Mouse (Mus musculus): ENCODE measurements around the gene Unc5a. TPM values are rescaled to one million over a fixed set of nuclear protein-coding genes. Genes with fewer than 3 reads are reported as not detected.

Unc5a gene
- polyA plus RNA-seq, 1 experiment from 2014 or later = 2.7 TPM

DNA sequence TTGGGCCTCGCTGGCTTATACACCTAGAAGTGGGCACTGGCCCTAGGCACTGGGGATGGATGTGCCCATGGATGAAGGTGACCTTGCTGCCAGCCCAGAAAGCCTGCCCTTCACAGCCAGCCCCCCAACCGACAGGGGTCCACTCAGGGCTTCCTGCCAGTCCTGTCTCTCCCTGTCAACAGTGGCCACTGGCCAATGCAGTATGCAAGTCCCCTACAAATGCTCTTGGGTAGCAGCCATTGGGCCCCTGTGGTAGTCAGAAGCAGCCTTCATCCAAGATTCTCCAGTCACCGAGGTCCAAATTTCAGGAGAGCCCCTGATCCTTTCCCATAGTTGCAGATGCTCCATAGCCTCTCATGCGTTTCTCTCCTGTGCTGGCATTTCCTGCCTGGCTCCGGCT, 19.4 kb downstream of the Unc5a start:
- H3K27ac ChIP-seq (replicated peaks in 1 of 2; ENCODE audit: control insufficient read depth in 1 of 2, insufficient read depth in 1 of 2, low read depth in 2 of 2, low read length in 2 of 2) = no peak overlapping the region
- H3K4me2 ChIP-seq (ENCODE audit: low read length) = no peak overlapping the region
- no peaks in the 10 kb centered on the region for H3K36me3 ChIP-seq (ENCODE audit: control insufficient read depth, insufficient read depth, low read length)
- H3K4me3 ChIP-seq (ENCODE audit: control insufficient read depth in 1 of 2, insufficient read depth in 1 of 2, low read depth in 1 of 2, low read length in 2 of 2) = no peak overlapping the region
- H3K9ac ChIP-seq (ENCODE audit: low read length) = no peak overlapping the region
- WGBS = 58% methylated on average over 5 of the region's 5 CpGs
- no peak for ATAC-seq (ENCODE audit: insufficient number of reproducible peaks, insufficient read depth, low FRiP score, low read depth)
- no peaks in the 10 kb centered on the region for H3K9me3 ChIP-seq (ENCODE audit: control insufficient read depth, low read length)
- no peaks in the 10 kb centered on the region; the same call in 1 of the 2 replicates for H3K27me3 ChIP-seq (ENCODE audit: control insufficient read depth, insufficient read depth, low read length)
- no peaks in the 10 kb centered on the region for H3K4me1 ChIP-seq (ENCODE audit: control insufficient read depth in 2 of 2, insufficient read depth in 2 of 2, low read length in 2 of 2)

DNA sequence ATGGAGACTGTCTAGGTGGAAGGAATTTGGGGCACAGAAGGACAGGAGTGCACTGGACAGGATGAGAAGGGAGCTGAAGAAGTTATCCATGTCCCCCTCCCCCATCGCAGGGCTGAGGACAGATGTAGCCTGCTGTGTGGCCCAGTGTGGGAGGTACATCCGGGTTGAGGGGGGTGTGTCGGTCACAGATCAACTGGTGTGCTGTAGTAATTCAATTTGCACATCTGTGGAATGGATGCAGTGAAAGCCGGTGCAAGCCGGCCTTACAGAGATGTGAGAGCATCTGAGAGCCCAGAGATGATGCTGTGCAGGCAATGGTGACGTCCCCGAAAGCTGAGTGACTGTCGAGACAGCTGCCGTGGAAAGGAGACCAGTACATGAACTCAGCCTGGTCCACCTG, 20.3 kb downstream of the Unc5a start:
- no peaks in the 10 kb centered on the region; the same call in 1 of the 2 replicates for H3K27me3 ChIP-seq (ENCODE audit: control insufficient read depth, insufficient read depth, low read length)
- ATAC-seq (ENCODE audit: insufficient number of reproducible peaks, insufficient read depth, low FRiP score, low read depth) = no peak
- no peak overlapping the region for H3K27ac ChIP-seq (replicated peaks in 1 of 2; ENCODE audit: control insufficient read depth in 1 of 2, insufficient read depth in 1 of 2, low read depth in 2 of 2, low read length in 2 of 2)

GRCm38 (mm10) chr13:54970521-54971247, 21.5 kb downstream of the Unc5a start:
- Histone ChIP-seq H3K9me3 (ENCODE audit: control insufficient read depth, low read length) (no peaks in the 10 kb centered on the region), H3K9ac (ENCODE audit: low read length) (no peak overlapping the region), H3K27me3 (ENCODE audit: control insufficient read depth, insufficient read depth, low read length) (no peaks in the 10 kb centered on the region; the same call in 1 of the 2 replicates), H3K4me1 (ENCODE audit: control insufficient read depth in 2 of 2, insufficient read depth in 2 of 2, low read length in 2 of 2) (no peaks in the 10 kb centered on the region), H3K4me3 (ENCODE audit: control insufficient read depth in 1 of 2, insufficient read depth in 1 of 2, low read depth in 1 of 2, low read length in 2 of 2) (no peak overlapping the region), H3K36me3 (ENCODE audit: control insufficient read depth, insufficient read depth, low read length) (no peaks in the 10 kb centered on the region), H3K27ac (replicated peaks in 1 of 2; ENCODE audit: control insufficient read depth in 1 of 2, insufficient read depth in 1 of 2, low read depth in 2 of 2, low read length in 2 of 2) (no peak overlapping the region), H3K4me2 (ENCODE audit: low read length) (no peak overlapping the region)
- WGBS = 35% methylated on average over 14 of the region's 14 CpGs
- ATAC-seq (ENCODE audit: insufficient number of reproducible peaks, insufficient read depth, low FRiP score, low read depth) = no peak

More for the DNA sequence above, 20.3 kb downstream of the Unc5a start:
- H3K4me3 ChIP-seq (ENCODE audit: control insufficient read depth in 1 of 2, insufficient read depth in 1 of 2, low read depth in 1 of 2, low read length in 2 of 2) = no peak overlapping the region
- no peak overlapping the region for H3K4me2 ChIP-seq (ENCODE audit: low read length)
- no peak overlapping the region for H3K9ac ChIP-seq (ENCODE audit: low read length)
- WGBS = 43% methylated on average over 9 of the region's 9 CpGs
- H3K4me1 ChIP-seq (ENCODE audit: control insufficient read depth in 2 of 2, insufficient read depth in 2 of 2, low read length in 2 of 2) = no peaks in the 10 kb centered on the region
- no peaks in the 10 kb centered on the region for H3K9me3 ChIP-seq (ENCODE audit: control insufficient read depth, low read length)
- no peaks in the 10 kb centered on the region for H3K36me3 ChIP-seq (ENCODE audit: control insufficient read depth, insufficient read depth, low read length)

DNA sequence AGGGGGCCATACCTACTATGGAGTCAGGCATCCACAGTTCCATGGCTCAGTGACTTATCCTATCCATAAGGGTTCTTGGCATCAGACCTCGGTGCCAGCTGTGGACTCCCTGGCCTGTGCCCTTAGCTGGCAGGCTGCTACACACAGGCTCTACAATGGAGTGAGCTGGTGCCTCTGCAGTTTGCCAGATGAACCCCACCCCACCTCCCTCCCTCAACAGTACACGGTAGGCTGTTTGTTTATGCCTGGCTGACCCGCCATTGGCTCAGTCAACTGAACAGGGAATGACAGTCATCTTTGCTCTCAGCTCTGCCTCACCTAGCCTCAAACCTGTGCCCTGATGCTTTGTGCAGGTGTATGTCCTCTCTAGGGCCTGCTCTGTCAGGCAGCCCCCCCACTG, 26.3 kb downstream of the Unc5a start:
- Histone ChIP-seq H3K4me2 (ENCODE audit: low read length) (no peak overlapping the region), H3K4me1 (ENCODE audit: control insufficient read depth in 2 of 2, insufficient read depth in 2 of 2, low read length in 2 of 2) (no peaks in the 10 kb centered on the region), H3K27ac (replicated peaks in 1 of 2; ENCODE audit: control insufficient read depth in 1 of 2, insufficient read depth in 1 of 2, low read depth in 2 of 2, low read length in 2 of 2) (no peak overlapping the region), H3K27me3 (ENCODE audit: control insufficient read depth, insufficient read depth, low read length) (no peaks in the 10 kb centered on the region; the same call in 1 of the 2 replicates), H3K9me3 (ENCODE audit: control insufficient read depth, low read length) (no peaks in the 10 kb centered on the region), H3K9ac (ENCODE audit: low read length) (no peak overlapping the region), H3K36me3 (ENCODE audit: control insufficient read depth, insufficient read depth, low read length) (no peaks in the 10 kb centered on the region), H3K4me3 (ENCODE audit: control insufficient read depth in 1 of 2, insufficient read depth in 1 of 2, low read depth in 1 of 2, low read length in 2 of 2) (no peak overlapping the region)
- WGBS = 63% methylated on average over 3 of the region's 3 CpGs
- no peak for ATAC-seq (ENCODE audit: insufficient number of reproducible peaks, insufficient read depth, low FRiP score, low read depth)

GRCm38 (mm10) chr13:54978804-54979203, 29.6 kb downstream of the Unc5a start:
- Histone ChIP-seq H3K4me2 (ENCODE audit: low read length) (no peak overlapping the region), H3K9me3 (ENCODE audit: control insufficient read depth, low read length) (no peaks in the 10 kb centered on the region), H3K4me3 (ENCODE audit: control insufficient read depth in 1 of 2, insufficient read depth in 1 of 2, low read depth in 1 of 2, low read length in 2 of 2) (no peak overlapping the region), H3K27me3 (ENCODE audit: control insufficient read depth, insufficient read depth, low read length) (no peaks in the 10 kb centered on the region; the same call in 1 of the 2 replicates), H3K9ac (ENCODE audit: low read length) (no peak overlapping the region), H3K27ac (replicated peaks in 1 of 2; ENCODE audit: control insufficient read depth in 1 of 2, insufficient read depth in 1 of 2, low read depth in 2 of 2, low read length in 2 of 2) (no peak overlapping the region), H3K4me1 (ENCODE audit: control insufficient read depth in 2 of 2, insufficient read depth in 2 of 2, low read length in 2 of 2) (no peaks in the 10 kb centered on the region), H3K36me3 (ENCODE audit: control insufficient read depth, insufficient read depth, low read length) (no peaks in the 10 kb centered on the region)
- ATAC-seq (ENCODE audit: insufficient number of reproducible peaks, insufficient read depth, low FRiP score, low read depth) = no peak
- 58% methylated on average over 8 of the region's 8 CpGs for WGBS

DNA sequence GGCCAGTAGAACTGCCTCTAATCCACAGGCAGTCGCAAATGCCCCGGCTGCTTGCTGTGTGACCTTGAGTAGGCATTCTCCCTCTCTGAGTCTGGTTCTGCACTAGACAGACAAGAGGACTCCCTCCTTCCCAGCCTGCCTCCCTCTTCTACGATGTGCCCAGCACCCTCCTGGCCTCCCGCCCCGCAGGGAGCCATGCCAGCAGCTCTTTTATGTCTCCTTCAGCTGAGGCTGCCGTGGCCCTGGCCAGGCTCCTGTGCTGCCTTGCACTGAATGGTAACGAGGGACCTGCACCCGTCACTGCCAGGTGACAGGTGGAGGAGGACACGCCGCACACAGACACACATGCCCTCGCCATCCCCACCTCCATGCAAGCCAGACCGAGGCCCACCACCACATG, 31.7 kb downstream of the Unc5a start:
- WGBS = 71% methylated on average over 12 of the region's 12 CpGs
- no peak overlapping the region for H3K4me2 ChIP-seq (ENCODE audit: low read length)
- no peak overlapping the region for H3K4me3 ChIP-seq (ENCODE audit: control insufficient read depth in 1 of 2, insufficient read depth in 1 of 2, low read depth in 1 of 2, low read length in 2 of 2)
- H3K36me3 ChIP-seq (ENCODE audit: control insufficient read depth, insufficient read depth, low read length) = no peaks in the 10 kb centered on the region
- no peaks in the 10 kb centered on the region for H3K4me1 ChIP-seq (ENCODE audit: control insufficient read depth in 2 of 2, insufficient read depth in 2 of 2, low read length in 2 of 2)
- H3K27me3 ChIP-seq (ENCODE audit: control insufficient read depth, insufficient read depth, low read length) = no peaks in the 10 kb centered on the region; the same call in 1 of the 2 replicates
- no peak for ATAC-seq (ENCODE audit: insufficient number of reproducible peaks, insufficient read depth, low FRiP score, low read depth)
- no peak overlapping the region for H3K9ac ChIP-seq (ENCODE audit: low read length)
- H3K27ac ChIP-seq (replicated peaks in 1 of 2; ENCODE audit: control insufficient read depth in 1 of 2, insufficient read depth in 1 of 2, low read depth in 2 of 2, low read length in 2 of 2) = no peak overlapping the region
- no peaks in the 10 kb centered on the region for H3K9me3 ChIP-seq (ENCODE audit: control insufficient read depth, low read length)

DNA sequence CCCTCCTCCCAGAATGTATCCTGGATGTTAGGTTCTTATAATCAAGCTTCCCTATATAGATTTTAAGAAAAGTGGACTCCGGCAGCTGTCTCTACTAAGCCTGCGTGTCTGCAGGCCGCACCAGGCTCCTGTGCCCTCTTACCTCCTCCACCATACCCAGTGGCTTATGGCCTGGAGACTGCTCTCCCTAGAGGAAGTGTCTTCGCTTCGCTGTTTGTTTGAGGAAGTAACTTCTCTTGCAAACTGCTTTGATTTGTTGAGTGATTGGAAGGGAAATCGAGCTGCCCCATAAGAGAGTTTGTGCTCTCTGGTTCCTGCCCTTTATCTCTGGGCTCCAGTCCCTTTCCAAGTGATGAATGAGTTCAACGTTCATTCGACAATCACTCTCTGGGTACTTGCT, 33.8 kb downstream of the Unc5a start:
- Histone ChIP-seq H3K9me3 (ENCODE audit: control insufficient read depth, low read length) (no peaks in the 10 kb centered on the region), H3K4me2 (ENCODE audit: low read length) (no peak overlapping the region), H3K36me3 (ENCODE audit: control insufficient read depth, insufficient read depth, low read length) (no peaks in the 10 kb centered on the region), H3K27ac (replicated peaks in 1 of 2; ENCODE audit: control insufficient read depth in 1 of 2, insufficient read depth in 1 of 2, low read depth in 2 of 2, low read length in 2 of 2) (no peak overlapping the region), H3K27me3 (ENCODE audit: control insufficient read depth, insufficient read depth, low read length) (no peaks in the 10 kb centered on the region; the same call in 1 of the 2 replicates), H3K9ac (ENCODE audit: low read length) (no peak overlapping the region), H3K4me1 (ENCODE audit: control insufficient read depth in 2 of 2, insufficient read depth in 2 of 2, low read length in 2 of 2) (peaks cover 3 to 5% of the 10 kb centered on the region in 2 experiments; a peak in 3 of 4 replicates), H3K4me3 (ENCODE audit: control insufficient read depth in 1 of 2, insufficient read depth in 1 of 2, low read depth in 1 of 2, low read length in 2 of 2) (no peak overlapping the region)
- ATAC-seq (ENCODE audit: insufficient number of reproducible peaks, insufficient read depth, low FRiP score, low read depth) = no peak
- 58% methylated on average over 8 of the region's 8 CpGs for WGBS

GRCm38 (mm10) chr13:54983614-54984013, 34.4 kb downstream of the Unc5a start:
- Histone ChIP-seq H3K9ac (ENCODE audit: low read length) (no peak overlapping the region), H3K27me3 (ENCODE audit: control insufficient read depth, insufficient read depth, low read length) (no peaks in the 10 kb centered on the region; the same call in 1 of the 2 replicates), H3K27ac (replicated peaks in 1 of 2; ENCODE audit: control insufficient read depth in 1 of 2, insufficient read depth in 1 of 2, low read depth in 2 of 2, low read length in 2 of 2) (no peak overlapping the region), H3K9me3 (ENCODE audit: control insufficient read depth, low read length) (no peaks in the 10 kb centered on the region), H3K36me3 (ENCODE audit: control insufficient read depth, insufficient read depth, low read length) (no peaks in the 10 kb centered on the region), H3K4me3 (ENCODE audit: control insufficient read depth in 1 of 2, insufficient read depth in 1 of 2, low read depth in 1 of 2, low read length in 2 of 2) (no peak overlapping the region), H3K4me1 (ENCODE audit: control insufficient read depth in 2 of 2, insufficient read depth in 2 of 2, low read length in 2 of 2) (peaks cover 5 to 6% of the 10 kb centered on the region in 2 experiments), H3K4me2 (ENCODE audit: low read length) (no peak overlapping the region)
- ATAC-seq (ENCODE audit: insufficient number of reproducible peaks, insufficient read depth, low FRiP score, low read depth) = no peak
- 56% methylated on average over 2 of the region's 2 CpGs for WGBS

Measured in heart, embryonic 14.5 days (tissue).